20 mouse cellular contexts compared by ENCODE assay signal in genomic region chr10:111806916-111807315, GRCm38 (mm10).
DNase-seq lines count a peak whose midpoint lies in the region; ATAC-seq and TF ChIP-seq lines count a peak whose summit lies in the region.
"Had no signal": no experiment of that assay in that cellular context is flagged by ENCODE, and none has a peak within 500 bp of the region (broad histone marks: within the 10 kb centered on the region; RNA-seq: fewer than 3 reads in every experiment).

No protein-coding gene starts in this region.

- DNase-seq in adrenal gland, postnatal 10 days: peak; percentile 13
- DNase-seq in adrenal gland, adult 8-10 months: no peak
- DNase-seq in heart, postnatal 4 days: no peak
- DNase-seq in lung, embryonic 14.5 days: peak; percentile 57
- DNase-seq in lung, adult 2 months: no peak
- DNase-seq in limb, embryonic 10.5 days (ENCODE audit: low spot score): no peak
- no peak for DNase-seq in gastrocnemius, adult 18-20 months (ENCODE audit: low spot score)
- DNase-seq: cerebellum, postnatal 25 days; forebrain, postnatal 0 days; gastrocnemius, adult 2 months; layer of hippocampus, adult 9-11 months; lung, adult 18-20 months; right cerebral cortex, adult 18-20 months; thymus, adult 18-20 months had no signal

- TF ChIP-seq CTCF in lung, embryonic 14.5 days (IDR thresholded peaks at IDR 0.05; ENCODE audit: low read depth): no peak
- TF ChIP-seq CTCF in lung, adult 2 months (IDR thresholded peaks at IDR 0.05; ENCODE audit: insufficient read depth, low read length): no peak

- H3K4me2 ChIP-seq in heart, embryonic 15.5 days: no peak overlapping the region
- H3K4me2 ChIP-seq in lung, embryonic 14.5 days: no peak overlapping the region
- H3K4me2 ChIP-seq: hindbrain, embryonic 13.5 days; limb, embryonic 12.5 days had no signal

- H3K4me3 ChIP-seq in heart, embryonic 15.5 days: no peak overlapping the region
- H3K4me3 ChIP-seq in lung, embryonic 14.5 days (ENCODE audit: low read depth, low read length): no peak overlapping the region
- H3K4me3 ChIP-seq in lung, adult 2 months (replicated peaks; ENCODE audit: extremely low read depth, low read depth, low read length): no peak overlapping the region
- H3K4me3 ChIP-seq in limb, embryonic 10.5 days: no peak overlapping the region
- H3K4me3 ChIP-seq: gastrocnemius, adult 2 months; hindbrain, embryonic 13.5 days; limb, embryonic 12.5 days had no signal

- no peaks in the 10 kb centered on the region for H3K36me3 ChIP-seq in heart, embryonic 15.5 days
- no peaks in the 10 kb centered on the region for H3K36me3 ChIP-seq in lung, embryonic 14.5 days (ENCODE audit: insufficient read depth)
- H3K36me3 ChIP-seq in limb, embryonic 10.5 days: no peaks in the 10 kb centered on the region
- H3K36me3 ChIP-seq: G1E; hindbrain, embryonic 13.5 days; limb, embryonic 12.5 days had no signal

- H3K27me3 ChIP-seq in heart, embryonic 15.5 days: no peaks in the 10 kb centered on the region
- H3K27me3 ChIP-seq in lung, embryonic 14.5 days (ENCODE audit: insufficient read depth, low read length): no peaks in the 10 kb centered on the region
- H3K27me3 ChIP-seq in limb, embryonic 10.5 days (ENCODE audit: low read depth, poor library complexity, severe bottlenecking): no peaks in the 10 kb centered on the region
- H3K27me3 ChIP-seq: hindbrain, embryonic 13.5 days; limb, embryonic 12.5 days had no signal

- H3K9ac ChIP-seq in heart, embryonic 15.5 days: no peak overlapping the region
- no peak overlapping the region for H3K9ac ChIP-seq in lung, embryonic 14.5 days
- H3K9ac ChIP-seq: forebrain, postnatal 0 days; hindbrain, embryonic 13.5 days; limb, embryonic 12.5 days had no signal

- H3K27ac ChIP-seq in heart, embryonic 15.5 days: peak overlapping the region; percentile 24
- 0 out of 2 replicates have a peak overlapping the region, but pooled peaks have one; percentile 0 for H3K27ac ChIP-seq in lung, embryonic 14.5 days (ENCODE audit: low read depth)
- 0 out of 2 replicates have a peak overlapping the region, but pooled peaks have one; percentile 15 for H3K27ac ChIP-seq in limb, embryonic 10.5 days
- H3K27ac ChIP-seq: gastrocnemius, adult 2 months; hindbrain, embryonic 13.5 days; limb, embryonic 12.5 days had no signal

- peaks cover 13% of the 10 kb centered on the region for H3K4me1 ChIP-seq in heart, embryonic 15.5 days (replicated peaks)
- H3K4me1 ChIP-seq in lung, embryonic 14.5 days (ENCODE audit: insufficient read depth): no peaks in the 10 kb centered on the region
- H3K4me1 ChIP-seq in lung, adult 2 months (ENCODE audit: control insufficient read depth, insufficient read depth, low read length): no peaks in the 10 kb centered on the region; the same call in 1 of the 2 replicates
- peaks cover 23% of the 10 kb centered on the region for H3K4me1 ChIP-seq in limb, embryonic 10.5 days

- ATAC-seq in heart, embryonic 15.5 days (replicated peaks; ENCODE audit: insufficient number of reproducible peaks, insufficient read depth, low FRiP score, low read depth): no peak
- ATAC-seq in lung, embryonic 14.5 days (ENCODE audit: insufficient read depth): peak; percentile 28; the same call in 1 of the 2 replicates
- ATAC-seq: CD4-positive, CD25-positive, alpha-beta regulatory T cell, adult 4 months; forebrain, postnatal 0 days; intestine, embryonic 16.5 days had no signal

- 24% methylated on average over 5 of the region's 5 CpGs for WGBS in heart, embryonic 15.5 days
- 20% methylated on average over 5 of the region's 5 CpGs for WGBS in lung, embryonic 14.5 days
- WGBS in lung, adult 2 months: 15% methylated on average over 5 of the region's 5 CpGs
- 42% methylated on average over 5 of the region's 5 CpGs for WGBS in limb, embryonic 10.5 days

- no peak for TF ChIP-seq POLR2A in lung, adult 2 months (IDR thresholded peaks at IDR 0.05; ENCODE audit: borderline replicate concordance, extremely low read depth, low read depth, low read length)

- no peaks in the 10 kb centered on the region for H3K9me3 ChIP-seq in heart, embryonic 15.5 days (replicated peaks)
- H3K9me3 ChIP-seq in lung, embryonic 14.5 days (ENCODE audit: low read depth, low read length): no peaks in the 10 kb centered on the region
- no peaks in the 10 kb centered on the region for H3K9me3 ChIP-seq in limb, embryonic 10.5 days (replicated peaks)
- H3K9me3 ChIP-seq: G1E; hindbrain, embryonic 13.5 days; limb, embryonic 12.5 days had no signal

Comparison
In these comparisons a context has a peak if more than half of its experiments do, and no peak if none do; other contexts are left out.
1. DNase-seq: peak in adrenal gland, postnatal 10 days (single experiment) and lung, embryonic 14.5 days (single experiment); none in adrenal gland, adult 8-10 months (single experiment), heart, postnatal 4 days (single experiment), lung, adult 2 months (single experiment), limb, embryonic 10.5 days (single experiment) and gastrocnemius, adult 18-20 months (single experiment).
2. Peak in every context shown above with its lines, with median percentiles within 50 percentile points of each other: H3K27ac ChIP-seq.